Mouse (Mus musculus): Measurements from ENCODE around the gene Cntn5. TPM values are rescaled to one million over a fixed set of nuclear protein-coding genes. Genes with fewer than 3 reads are reported as not detected.

The Cntn5 gene
- polyA plus RNA-seq, 1 experiment from 2014 or later = 0.65 TPM

DNA sequence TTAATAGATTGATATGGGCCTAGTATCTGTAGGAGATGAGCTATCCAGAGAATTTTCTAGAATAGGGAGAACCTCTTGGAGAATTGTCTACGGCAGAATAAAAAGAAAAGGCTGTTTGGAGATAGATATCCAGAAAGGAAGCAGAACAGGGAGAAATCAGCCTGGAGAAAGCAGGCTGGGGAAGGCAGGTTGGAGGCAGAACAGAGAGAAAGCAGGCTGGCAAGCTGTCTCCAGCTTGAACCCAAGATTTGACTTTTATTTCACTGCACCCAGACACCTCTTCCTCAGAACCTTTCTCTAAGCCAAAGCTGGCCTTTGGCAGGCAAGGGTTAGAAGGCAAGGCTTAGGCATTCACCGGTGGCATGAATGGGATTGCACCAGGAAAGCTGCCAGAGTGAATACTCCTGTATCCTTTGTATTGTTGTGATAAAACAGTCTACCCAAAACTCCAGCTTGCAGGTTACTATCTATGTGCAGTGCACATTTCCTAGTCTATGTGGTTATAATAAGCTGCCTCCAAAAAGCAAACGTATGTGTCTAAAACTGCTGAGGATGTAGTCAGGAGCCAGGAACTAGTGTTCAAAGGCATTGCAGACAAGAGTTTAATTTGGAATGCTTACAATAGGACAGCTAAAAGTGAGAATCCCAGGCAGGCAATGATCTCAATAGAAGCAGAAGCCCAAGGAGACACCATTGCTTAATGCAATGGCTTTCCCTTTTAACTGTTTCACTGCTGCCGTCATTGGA is 553.5 kb downstream of the Cntn5 start:
- no peak overlapping the region for H3K4me2 ChIP-seq (replicated peaks; ENCODE audit: low read depth, low read length)

DNA sequence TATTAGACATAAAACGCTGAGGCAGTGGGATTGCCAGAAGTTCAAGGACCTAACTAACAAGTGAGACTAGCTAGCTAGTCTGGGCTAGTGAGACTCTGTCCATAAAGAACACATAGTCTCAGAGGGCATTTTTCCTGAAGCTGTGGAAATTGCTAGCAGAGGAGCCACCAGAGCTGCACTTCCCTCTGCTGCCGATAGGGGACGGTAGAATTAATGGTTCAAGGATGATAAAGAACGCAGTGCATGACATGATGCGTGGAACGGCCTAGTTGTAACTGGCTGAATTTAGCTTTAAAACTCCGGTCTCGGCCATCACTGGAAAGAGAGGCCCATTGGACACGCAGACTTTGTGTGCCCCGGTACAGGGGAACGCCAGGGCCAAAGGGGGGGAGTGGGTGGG is 555.8 kb downstream of the Cntn5 start:
- Histone ChIP-seq H3K9me3 (ENCODE audit: control insufficient read depth, low read length) (no peaks in the 10 kb centered on the region), H3K4me1 (ENCODE audit: control insufficient read depth, insufficient read depth, low read length) (no peaks in the 10 kb centered on the region), H3K36me3 (ENCODE audit: control insufficient read depth, insufficient read depth, low read length) (no peaks in the 10 kb centered on the region), H3K4me2 (replicated peaks; ENCODE audit: low read depth, low read length) (no peak overlapping the region), H3K27me3 (ENCODE audit: control insufficient read depth, insufficient read depth, low read length) (no peaks in the 10 kb centered on the region), H3K27ac (ENCODE audit: low read depth, low read length) (no peak overlapping the region), H3K9ac (ENCODE audit: low read depth, low read length) (no peak overlapping the region), H3K4me3 (ENCODE audit: low read length) (no peak overlapping the region)
- 85% methylated on average over 9 of the region's 11 CpGs for WGBS
- ATAC-seq (ENCODE audit: low FRiP score, low TSS enrichment) = no peak

More for the DNA sequence above, 553.5 kb downstream of the Cntn5 start:
- Histone ChIP-seq H3K9me3 (ENCODE audit: control insufficient read depth, low read length) (no peaks in the 10 kb centered on the region), H3K27ac (ENCODE audit: low read depth, low read length) (no peak overlapping the region), H3K9ac (ENCODE audit: low read depth, low read length) (no peak overlapping the region), H3K4me3 (ENCODE audit: low read length) (no peak overlapping the region), H3K36me3 (ENCODE audit: control insufficient read depth, insufficient read depth, low read length) (no peaks in the 10 kb centered on the region), H3K27me3 (ENCODE audit: control insufficient read depth, insufficient read depth, low read length) (no peaks in the 10 kb centered on the region), H3K4me1 (ENCODE audit: control insufficient read depth, insufficient read depth, low read length) (no peaks in the 10 kb centered on the region)
- no peak for ATAC-seq (ENCODE audit: low FRiP score, low TSS enrichment)
- 90% methylated on average over 4 of the region's 4 CpGs for WGBS

DNA sequence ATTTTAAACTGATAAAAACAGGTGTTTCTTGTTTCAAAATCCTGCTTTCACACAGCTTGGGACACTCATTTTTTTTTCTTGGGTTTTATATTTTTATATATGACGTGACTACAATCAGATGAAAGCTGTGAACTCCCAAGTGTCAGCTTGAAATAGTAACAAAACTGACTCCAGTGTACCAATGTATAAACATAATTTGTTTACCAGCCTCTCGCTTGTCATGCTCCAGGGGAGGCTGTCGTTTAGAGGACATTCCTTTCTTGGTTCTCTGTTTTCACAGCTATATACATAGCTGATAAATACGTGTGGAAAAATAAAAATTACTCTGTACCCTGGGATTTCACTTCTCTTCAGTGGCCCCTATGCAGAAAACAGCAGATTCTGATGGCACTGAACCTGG is 556.4 kb downstream of the Cntn5 start:
- Histone ChIP-seq H3K9me3 (ENCODE audit: control insufficient read depth, low read length) (no peaks in the 10 kb centered on the region), H3K36me3 (ENCODE audit: control insufficient read depth, insufficient read depth, low read length) (no peaks in the 10 kb centered on the region), H3K27me3 (ENCODE audit: control insufficient read depth, insufficient read depth, low read length) (no peaks in the 10 kb centered on the region), H3K9ac (ENCODE audit: low read depth, low read length) (no peak overlapping the region), H3K4me3 (ENCODE audit: low read length) (no peak overlapping the region), H3K4me2 (replicated peaks; ENCODE audit: low read depth, low read length) (no peak overlapping the region), H3K27ac (ENCODE audit: low read depth, low read length) (no peak overlapping the region), H3K4me1 (ENCODE audit: control insufficient read depth, insufficient read depth, low read length) (no peaks in the 10 kb centered on the region)
- WGBS = 54% methylated on average over 4 of the region's 4 CpGs
- no peak for ATAC-seq (ENCODE audit: low FRiP score, low TSS enrichment)

DNA sequence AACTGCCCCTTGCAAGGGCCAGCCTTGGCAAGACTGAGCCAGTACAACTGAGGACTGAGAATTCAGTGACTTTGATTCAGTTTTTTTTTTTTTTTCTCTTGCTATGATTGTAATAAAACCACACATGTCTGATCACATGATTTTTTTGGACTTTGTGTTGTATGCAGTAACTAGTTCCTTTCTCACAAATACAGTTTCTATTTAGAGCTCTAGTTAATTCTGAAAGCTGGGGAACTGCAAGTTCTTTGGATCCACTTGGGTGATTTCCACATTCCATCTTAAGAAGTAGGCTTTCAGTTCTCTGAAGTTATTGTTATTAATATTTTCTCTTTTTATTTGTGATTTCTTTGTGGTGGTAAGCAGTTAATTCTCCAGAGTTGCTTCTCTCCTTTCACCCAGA is 563.8 kb downstream of the Cntn5 start:
- no peaks in the 10 kb centered on the region for H3K4me1 ChIP-seq (ENCODE audit: control insufficient read depth, insufficient read depth, low read length)
- no peaks in the 10 kb centered on the region for H3K27me3 ChIP-seq (ENCODE audit: control insufficient read depth, insufficient read depth, low read length)
- ATAC-seq (ENCODE audit: low FRiP score, low TSS enrichment) = no peak
- H3K27ac ChIP-seq (ENCODE audit: low read depth, low read length) = no peak overlapping the region
- H3K9ac ChIP-seq (ENCODE audit: low read depth, low read length) = no peak overlapping the region
- no peak overlapping the region for H3K4me3 ChIP-seq (ENCODE audit: low read length)
- no peaks in the 10 kb centered on the region for H3K9me3 ChIP-seq (ENCODE audit: control insufficient read depth, low read length)
- no peak overlapping the region for H3K4me2 ChIP-seq (replicated peaks; ENCODE audit: low read depth, low read length)
- H3K36me3 ChIP-seq (ENCODE audit: control insufficient read depth, insufficient read depth, low read length) = no peaks in the 10 kb centered on the region

DNA sequence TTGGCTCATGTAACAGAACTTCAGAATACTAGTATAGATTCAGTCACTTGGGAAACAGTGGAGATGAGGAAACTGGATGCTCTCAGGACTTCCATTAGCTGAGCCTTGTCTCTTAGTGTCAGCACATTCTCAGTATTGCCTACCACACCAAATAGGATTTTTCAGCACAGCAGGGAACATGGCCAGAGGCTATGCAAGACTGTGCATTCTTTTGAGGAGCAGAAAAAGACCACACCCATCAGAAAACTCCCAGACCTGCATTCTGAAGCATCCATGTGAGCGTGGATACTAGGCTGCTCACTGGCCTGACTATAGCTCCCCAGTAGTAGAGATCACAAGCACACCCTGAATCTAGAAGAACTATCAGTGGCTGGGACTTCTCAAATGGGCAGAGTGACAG is 564.9 kb downstream of the Cntn5 start:
- no peak for ATAC-seq (ENCODE audit: low FRiP score, low TSS enrichment)

DNA sequence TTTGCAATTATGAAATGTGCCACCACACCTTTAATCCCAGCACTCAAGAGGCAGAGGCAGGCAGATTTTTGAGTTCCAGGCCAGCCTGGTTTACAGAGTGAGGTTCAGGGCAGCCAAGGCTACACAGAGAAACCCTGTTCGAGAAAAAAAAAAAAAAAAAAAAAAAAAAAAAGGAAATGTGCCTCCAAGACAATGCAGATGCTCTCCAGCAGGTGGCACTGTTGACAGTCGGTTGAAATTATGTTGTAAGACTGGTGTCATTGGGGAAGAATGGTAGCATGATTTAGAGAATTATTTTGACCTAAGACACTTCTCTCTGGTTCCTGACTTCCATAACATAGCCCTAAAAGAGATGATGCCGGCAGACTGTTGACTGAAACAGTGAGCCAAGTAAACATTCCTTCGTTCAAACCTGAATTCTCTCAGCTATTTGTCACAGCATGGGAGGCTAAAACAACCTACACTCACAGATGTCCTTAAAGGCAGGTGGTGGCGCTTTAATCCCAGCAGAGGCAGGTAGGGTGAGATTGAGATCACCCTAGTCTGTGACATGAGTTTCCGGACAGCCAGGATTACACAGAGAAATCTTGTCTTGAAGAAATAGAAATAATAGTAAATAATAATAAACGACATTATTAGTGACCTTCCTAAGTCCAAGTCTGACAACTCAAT is 579.7 kb downstream of the Cntn5 start:
- Histone ChIP-seq H3K4me2 (replicated peaks; ENCODE audit: low read depth, low read length) (no peak overlapping the region), H3K4me1 (ENCODE audit: control insufficient read depth, insufficient read depth, low read length) (no peaks in the 10 kb centered on the region), H3K27me3 (ENCODE audit: control insufficient read depth, insufficient read depth, low read length) (no peaks in the 10 kb centered on the region), H3K9ac (ENCODE audit: low read depth, low read length) (no peak overlapping the region), H3K9me3 (ENCODE audit: control insufficient read depth, low read length) (no peaks in the 10 kb centered on the region), H3K36me3 (ENCODE audit: control insufficient read depth, insufficient read depth, low read length) (no peaks in the 10 kb centered on the region), H3K4me3 (ENCODE audit: low read length) (no peak overlapping the region), H3K27ac (ENCODE audit: low read depth, low read length) (no peak overlapping the region)
- no peak; the same call in 1 of the 2 replicates for ATAC-seq (ENCODE audit: low FRiP score, low TSS enrichment)
- WGBS = 38% methylated on average over 7 of the region's 7 CpGs

More for the DNA sequence above, 564.9 kb downstream of the Cntn5 start:
- no peaks in the 10 kb centered on the region for H3K27me3 ChIP-seq (ENCODE audit: control insufficient read depth, insufficient read depth, low read length)
- H3K4me3 ChIP-seq (ENCODE audit: low read length) = no peak overlapping the region
- H3K9me3 ChIP-seq (ENCODE audit: control insufficient read depth, low read length) = no peaks in the 10 kb centered on the region
- WGBS = 89% methylated on average over 1 of the region's 1 CpGs
- no peak overlapping the region for H3K4me2 ChIP-seq (replicated peaks; ENCODE audit: low read depth, low read length)
- no peaks in the 10 kb centered on the region for H3K36me3 ChIP-seq (ENCODE audit: control insufficient read depth, insufficient read depth, low read length)
- H3K27ac ChIP-seq (ENCODE audit: low read depth, low read length) = no peak overlapping the region
- H3K9ac ChIP-seq (ENCODE audit: low read depth, low read length) = no peak overlapping the region
- no peaks in the 10 kb centered on the region for H3K4me1 ChIP-seq (ENCODE audit: control insufficient read depth, insufficient read depth, low read length)

DNA sequence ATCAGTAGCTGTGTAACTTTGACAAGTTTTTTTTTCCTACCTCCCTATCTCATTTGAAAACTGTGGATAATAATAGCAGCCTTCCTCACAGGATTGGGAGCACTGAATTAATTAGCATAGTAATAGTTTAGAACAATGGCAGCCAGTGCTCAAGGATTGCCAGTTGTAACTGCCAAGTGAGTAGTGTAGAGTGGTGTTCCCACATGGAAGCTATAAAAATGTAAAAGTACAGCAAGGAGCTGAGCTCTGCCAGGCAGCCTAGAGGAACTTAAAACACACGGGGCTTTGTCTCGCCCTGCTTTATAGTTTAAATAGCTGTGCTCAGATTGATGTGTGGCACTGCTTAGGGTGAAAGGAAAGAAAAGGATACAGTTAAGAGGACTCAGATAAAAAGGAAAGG is 635.2 kb downstream of the Cntn5 start:
- Histone ChIP-seq H3K4me1 (ENCODE audit: control insufficient read depth, insufficient read depth, low read length) (no peaks in the 10 kb centered on the region), H3K36me3 (ENCODE audit: control insufficient read depth, insufficient read depth, low read length) (no peaks in the 10 kb centered on the region), H3K9me3 (ENCODE audit: control insufficient read depth, low read length) (no peaks in the 10 kb centered on the region), H3K27ac (ENCODE audit: low read depth, low read length) (no peak overlapping the region), H3K27me3 (ENCODE audit: control insufficient read depth, insufficient read depth, low read length) (no peaks in the 10 kb centered on the region), H3K4me2 (replicated peaks; ENCODE audit: low read depth, low read length) (no peak overlapping the region), H3K9ac (ENCODE audit: low read depth, low read length) (no peak overlapping the region), H3K4me3 (ENCODE audit: low read length) (no peak overlapping the region)
- 34% methylated on average over 2 of the region's 2 CpGs for WGBS
- ATAC-seq (ENCODE audit: low FRiP score, low TSS enrichment) = no peak

DNA sequence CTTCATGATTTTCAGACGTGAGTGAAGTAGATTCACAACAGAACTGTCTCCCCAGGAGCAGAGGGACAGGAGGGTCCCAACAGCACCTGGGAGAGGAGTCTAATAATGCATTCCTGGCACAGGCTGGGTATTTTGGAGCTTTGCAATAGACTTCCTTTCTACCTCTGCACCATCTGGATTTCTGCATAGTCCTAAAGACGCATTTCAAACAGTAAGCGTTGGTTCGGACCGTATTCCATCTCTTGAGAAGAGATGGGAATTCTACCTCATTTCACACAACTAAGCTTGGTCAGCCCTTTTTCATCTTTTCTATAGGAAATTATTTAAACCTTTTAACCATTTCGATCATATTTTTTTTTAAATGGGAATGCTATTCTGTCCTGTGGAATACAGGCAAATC is 635.7 kb downstream of the Cntn5 start:
- ATAC-seq (ENCODE audit: low FRiP score, low TSS enrichment) = no peak
- no peak overlapping the region for H3K9ac ChIP-seq (ENCODE audit: low read depth, low read length)
- 78% methylated on average over 6 of the region's 6 CpGs for WGBS
- no peaks in the 10 kb centered on the region for H3K36me3 ChIP-seq (ENCODE audit: control insufficient read depth, insufficient read depth, low read length)
- H3K4me1 ChIP-seq (ENCODE audit: control insufficient read depth, insufficient read depth, low read length) = no peaks in the 10 kb centered on the region
- H3K9me3 ChIP-seq (ENCODE audit: control insufficient read depth, low read length) = no peaks in the 10 kb centered on the region
- H3K4me3 ChIP-seq (ENCODE audit: low read length) = no peak overlapping the region
- no peak overlapping the region for H3K4me2 ChIP-seq (replicated peaks; ENCODE audit: low read depth, low read length)
- no peaks in the 10 kb centered on the region for H3K27me3 ChIP-seq (ENCODE audit: control insufficient read depth, insufficient read depth, low read length)
- H3K27ac ChIP-seq (ENCODE audit: low read depth, low read length) = no peak overlapping the region

DNA sequence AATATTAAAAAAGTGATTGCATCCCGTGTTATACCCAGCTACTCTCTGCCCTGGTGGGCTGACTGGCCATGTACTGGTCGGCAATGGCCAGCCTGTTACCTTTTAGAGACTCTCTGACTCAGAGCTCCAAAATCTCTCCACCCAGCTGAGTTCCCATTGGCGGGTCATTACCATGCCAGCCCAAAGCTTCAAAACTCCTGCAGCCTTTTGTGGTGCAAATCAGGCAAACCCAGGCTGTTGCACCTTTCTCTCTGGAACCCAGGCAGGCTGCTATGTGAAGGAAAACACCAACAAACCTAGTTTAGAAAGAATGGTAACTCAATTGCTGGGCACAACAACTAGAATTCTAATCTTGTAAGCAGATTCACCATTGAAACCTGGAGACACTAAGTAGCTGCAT is 639.0 kb downstream of the Cntn5 start:
- no peaks in the 10 kb centered on the region for H3K27me3 ChIP-seq (ENCODE audit: control insufficient read depth, insufficient read depth, low read length)
- no peaks in the 10 kb centered on the region; the same call in 1 of the 2 replicates for H3K9me3 ChIP-seq (ENCODE audit: control insufficient read depth, low read length)
- no peak overlapping the region for H3K4me2 ChIP-seq (replicated peaks; ENCODE audit: low read depth, low read length)
- no peak overlapping the region for H3K9ac ChIP-seq (ENCODE audit: low read depth, low read length)
- no peaks in the 10 kb centered on the region for H3K36me3 ChIP-seq (ENCODE audit: control insufficient read depth, insufficient read depth, low read length)
- 45% methylated on average over 3 of the region's 3 CpGs for WGBS
- no peak overlapping the region for H3K4me3 ChIP-seq (ENCODE audit: low read length)
- no peak for ATAC-seq (ENCODE audit: low FRiP score, low TSS enrichment)
- H3K27ac ChIP-seq (ENCODE audit: low read depth, low read length) = no peak overlapping the region
- no peaks in the 10 kb centered on the region for H3K4me1 ChIP-seq (ENCODE audit: control insufficient read depth, insufficient read depth, low read length)

All from kidney, embryonic 14.5 days (tissue).